Mouse (Mus musculus): ENCODE results near the gene Slc8b1.
"Not testable (repeated sequence)": the region's sequence is repeated elsewhere in the genome, so short reads cannot be mapped to it uniquely, and the experiment has no call there.

Slc8b1 gene

DNA sequence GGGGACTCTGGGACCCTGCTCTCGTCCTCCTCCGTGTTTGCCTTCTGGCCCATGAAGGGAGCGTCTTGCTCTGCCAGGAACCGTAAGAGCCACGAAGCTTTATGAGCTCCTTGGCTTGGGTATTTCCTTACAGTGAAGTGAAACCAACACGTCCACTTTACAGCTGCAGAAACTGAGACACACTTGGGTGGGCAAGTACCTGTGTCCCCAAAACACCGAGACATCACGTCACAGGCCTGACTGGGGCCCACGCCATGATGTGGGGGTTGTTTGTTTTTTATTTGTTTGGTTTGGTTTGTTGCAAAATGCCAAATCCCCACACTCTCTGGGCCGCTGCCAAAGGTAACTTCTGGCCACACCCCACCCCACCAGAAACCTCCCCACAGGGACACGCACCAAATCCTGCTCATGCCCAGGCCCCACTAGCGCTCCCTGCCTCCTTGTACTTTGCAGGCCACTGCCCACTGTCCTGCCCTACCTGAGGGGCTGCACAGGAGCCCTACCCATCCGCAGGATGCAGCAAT lies 15.2 kb upstream of the Slc8b1 start:
- DNase-seq (ENCODE audit: low spot score in 2 of 2), result no peak

DNA sequence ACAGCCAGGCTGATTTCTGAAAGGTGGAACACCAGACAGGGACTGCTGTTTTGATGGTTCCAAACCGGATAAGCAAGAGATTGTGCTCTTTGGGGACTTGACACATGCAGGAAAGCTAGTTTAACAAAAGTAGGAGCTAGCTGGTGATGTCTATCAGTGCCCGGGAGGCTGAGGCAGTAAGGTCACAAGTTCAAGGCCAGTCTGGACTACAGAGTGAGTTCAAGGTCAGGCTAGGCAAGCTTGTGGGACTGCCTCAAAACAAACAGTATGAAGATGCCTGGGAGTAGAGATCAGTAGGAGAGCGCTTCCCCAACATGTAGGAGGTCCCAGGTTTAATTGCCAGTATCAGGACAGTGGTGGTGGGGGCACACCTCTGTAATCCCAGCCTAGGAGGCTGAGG lies 13.9 kb upstream of the Slc8b1 start:
- DNase-seq (ENCODE audit: low spot score in 2 of 2), result no peak

DNA sequence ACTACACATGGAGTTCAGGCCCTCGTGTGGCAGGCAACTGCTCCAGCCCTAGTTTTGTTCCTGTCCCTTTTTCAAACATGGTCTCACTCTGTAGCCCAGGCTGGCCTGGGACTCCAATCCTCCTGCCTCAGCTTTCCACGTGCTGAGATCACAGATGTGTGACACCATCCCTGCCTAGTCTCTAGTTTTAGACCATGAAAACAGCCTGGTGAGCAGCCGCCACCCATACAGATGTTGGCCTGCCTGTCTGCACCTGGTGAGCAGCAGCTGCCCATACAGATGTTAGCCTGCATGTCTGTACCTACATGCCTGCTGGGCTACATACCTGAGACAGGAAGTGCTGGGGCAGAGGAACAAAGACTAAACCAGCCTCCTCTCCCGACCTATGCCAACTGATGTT lies 11.8 kb upstream of the Slc8b1 start:
- DNase-seq (ENCODE audit: low spot score in 2 of 2), result no peak

DNA sequence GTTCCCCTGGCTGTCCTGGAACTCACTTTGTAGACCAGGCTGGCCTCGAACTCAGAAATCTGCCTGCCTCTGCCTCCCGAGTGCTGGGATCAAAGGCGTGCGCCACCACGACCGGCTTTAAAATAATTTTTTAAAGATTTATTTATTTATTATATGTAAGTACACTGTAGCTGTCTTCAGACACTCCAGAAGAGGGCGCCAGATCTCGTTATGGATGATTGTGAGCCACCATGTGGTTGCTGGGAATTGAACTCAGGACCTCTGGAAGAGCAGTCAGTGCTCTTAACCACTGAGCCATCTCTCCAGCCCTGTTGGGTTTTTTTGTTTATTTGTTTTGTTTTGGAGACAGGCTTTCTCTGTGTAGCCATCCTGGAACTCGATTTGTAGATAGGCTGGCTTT lies 10.4 kb upstream of the Slc8b1 start:
- DNase-seq (ENCODE audit: low spot score in 2 of 2), result not testable (repeated sequence)

DNA sequence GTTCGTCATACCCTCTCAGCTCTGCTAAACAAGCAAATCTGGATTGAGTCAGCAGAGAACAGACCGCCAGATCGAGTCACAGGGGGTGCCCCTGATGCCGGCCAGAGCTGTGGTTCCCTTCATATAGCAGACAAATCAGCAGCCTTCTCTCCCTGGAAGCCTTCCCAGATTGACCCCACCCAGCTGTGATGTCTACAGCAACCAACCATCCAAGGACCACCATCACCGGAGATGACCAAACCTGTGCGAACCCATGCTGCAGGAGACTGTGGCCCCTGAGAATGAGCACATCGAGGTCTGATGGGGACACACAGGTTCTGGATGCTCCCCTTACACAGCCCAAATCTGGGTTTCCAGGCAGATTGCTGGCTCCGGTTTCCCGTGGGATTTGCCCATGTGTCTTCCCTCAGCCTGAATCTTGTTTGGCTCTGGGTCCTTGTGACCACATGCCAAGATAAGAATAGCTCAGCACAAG lies 8.8 kb upstream of the Slc8b1 start:
- DNase-seq (ENCODE audit: low spot score in 2 of 2), result peak in 1 of 2 experiments; percentile 15

DNA sequence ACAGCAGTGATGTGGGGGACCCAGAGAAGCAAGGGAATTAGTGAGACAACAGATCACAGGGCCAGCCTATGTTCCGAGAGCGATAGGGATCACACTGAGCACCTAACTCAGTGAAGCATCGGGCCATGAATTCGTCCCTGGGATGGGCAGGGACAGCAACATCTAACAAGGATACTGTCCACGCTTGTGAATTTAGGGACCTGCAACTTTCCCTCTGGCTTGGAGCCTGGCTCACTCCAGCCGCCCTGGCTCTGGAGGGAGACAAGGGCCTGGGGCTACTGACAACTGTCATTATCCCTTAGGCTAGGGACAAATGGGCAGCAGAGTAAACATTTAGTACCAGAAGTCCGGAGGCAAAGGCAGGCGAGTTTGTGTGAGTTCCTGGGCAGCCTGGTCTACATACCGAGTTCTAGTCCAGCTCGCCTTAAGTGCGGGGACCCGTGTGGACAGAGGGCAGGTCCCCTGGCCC lies 8.3 kb upstream of the Slc8b1 start:
- no peak for DNase-seq (ENCODE audit: low spot score in 2 of 2)

DNA sequence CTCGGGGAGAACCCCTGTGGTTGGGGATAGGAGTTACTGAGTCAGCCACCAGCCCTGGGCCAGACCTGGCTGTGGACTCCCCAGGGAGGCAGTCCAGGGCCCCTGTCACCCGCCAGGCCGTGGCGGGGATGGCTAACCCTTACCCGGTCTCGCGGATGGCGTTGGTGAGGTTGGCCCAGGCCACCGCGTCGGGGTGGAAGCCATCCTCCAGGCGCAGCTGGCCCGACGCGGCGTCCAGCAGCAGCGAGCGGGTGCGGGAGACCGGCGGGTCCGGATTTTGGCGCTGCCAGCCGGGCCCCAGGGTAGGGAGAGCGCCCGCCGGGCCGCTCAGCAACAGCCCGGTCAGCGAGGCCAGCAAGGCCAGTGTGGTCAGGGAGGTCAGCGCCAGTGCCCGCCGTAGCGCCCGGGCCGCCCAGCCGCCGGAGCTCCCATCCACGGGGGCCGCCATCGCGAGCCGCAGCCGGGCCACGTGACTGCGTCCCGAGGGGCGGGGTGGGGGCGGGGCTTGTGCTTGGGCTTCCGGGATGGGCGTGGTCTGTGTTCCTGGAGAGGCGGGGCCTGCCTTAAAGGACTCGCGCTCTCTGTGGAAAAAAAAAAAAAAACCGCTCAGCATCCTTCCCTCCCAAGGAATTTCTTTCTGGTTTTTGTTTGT lies 7.7 kb upstream of the Slc8b1 start, which contains the start of gene Plbd2:
TSS of gene Plbd2 (minus strand) at position 482 of the 652 bp plus-strand sequence.
- DNase-seq (ENCODE audit: low spot score in 2 of 2), result peak; percentile 40 to 59

DNA sequence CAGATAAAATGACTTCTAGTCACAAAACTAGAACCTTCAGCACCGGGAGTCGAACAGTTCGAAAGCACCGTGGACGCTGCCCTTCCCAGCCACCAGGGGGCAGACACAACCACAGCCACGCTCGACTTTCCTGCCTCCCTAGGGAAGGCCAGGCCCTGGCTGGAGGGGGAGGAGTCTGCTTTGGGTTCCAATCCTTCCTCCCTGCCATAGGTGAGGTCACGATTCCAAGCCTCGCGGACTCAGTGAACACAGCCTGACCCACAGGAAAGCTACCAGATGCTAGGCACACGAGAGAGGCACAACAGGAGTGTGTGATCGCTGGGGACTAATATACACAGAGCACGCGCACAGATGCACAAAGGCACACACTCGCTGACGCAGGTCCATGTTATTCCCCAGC lies 5.6 kb upstream of the Slc8b1 start:
- peak; percentile 60 to 65 for DNase-seq (ENCODE audit: low spot score in 2 of 2)

DNA sequence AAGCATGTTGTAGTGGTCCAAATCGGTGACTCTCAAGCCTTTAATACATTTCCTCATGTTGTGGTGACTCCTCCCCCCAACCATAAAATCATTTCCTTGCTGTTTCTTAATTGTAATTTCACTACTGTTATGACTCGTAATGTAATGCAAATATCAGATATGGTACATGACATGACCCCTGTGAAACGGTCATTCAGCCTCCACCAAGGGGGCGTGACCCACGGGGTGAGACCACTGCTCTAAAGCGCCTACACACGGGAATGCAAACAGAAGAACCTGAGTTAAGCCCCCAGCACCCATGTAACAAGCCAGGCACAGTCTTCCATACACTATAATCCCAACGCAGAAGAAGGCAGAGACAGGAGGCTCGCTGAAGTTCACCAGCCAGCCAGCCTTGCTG lies 5.2 kb upstream of the Slc8b1 start:
- no peak for DNase-seq (ENCODE audit: low spot score in 2 of 2)

DNA sequence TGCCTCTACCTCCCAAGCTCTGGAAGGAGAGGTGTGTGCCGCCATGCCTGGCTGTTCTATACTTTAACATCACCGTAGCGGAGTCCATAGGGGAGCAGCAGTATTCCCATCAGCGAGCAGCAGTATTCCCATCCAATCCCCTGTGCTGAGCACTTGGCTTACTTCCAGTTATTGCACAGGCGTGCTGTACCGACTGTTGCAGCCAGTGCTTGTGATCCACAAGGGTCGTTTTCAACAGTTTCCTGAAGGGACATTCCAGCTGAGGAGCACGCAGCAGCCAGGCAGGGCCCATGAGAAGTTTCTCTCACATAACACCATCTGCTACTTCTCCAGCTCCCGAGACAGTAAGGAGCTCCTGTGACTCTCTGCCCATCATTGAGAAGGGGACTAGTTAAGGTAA lies 4.5 kb upstream of the Slc8b1 start:
- DNase-seq (ENCODE audit: low spot score in 2 of 2), result no peak

DNA sequence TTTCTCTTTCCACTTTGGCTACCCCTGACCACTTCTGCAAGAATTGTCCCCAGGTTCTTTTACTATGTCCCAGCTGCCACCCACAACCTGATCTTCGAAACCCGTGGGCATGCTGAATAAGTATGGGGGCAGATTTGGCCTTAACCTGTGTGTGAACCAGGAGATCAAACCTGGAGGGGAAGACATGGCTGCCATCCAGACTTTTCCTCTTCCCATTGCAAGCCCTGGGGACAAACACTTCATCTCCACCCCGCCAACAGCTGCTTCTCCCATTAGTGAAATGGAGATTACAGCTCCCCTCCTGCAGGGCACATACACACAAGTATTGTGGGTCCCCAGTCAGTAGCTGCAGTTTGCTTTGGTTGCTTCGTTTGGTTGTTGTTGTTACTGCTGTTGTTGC lies 3.7 kb upstream of the Slc8b1 start:
- no peak for DNase-seq (ENCODE audit: low spot score in 2 of 2)

DNA sequence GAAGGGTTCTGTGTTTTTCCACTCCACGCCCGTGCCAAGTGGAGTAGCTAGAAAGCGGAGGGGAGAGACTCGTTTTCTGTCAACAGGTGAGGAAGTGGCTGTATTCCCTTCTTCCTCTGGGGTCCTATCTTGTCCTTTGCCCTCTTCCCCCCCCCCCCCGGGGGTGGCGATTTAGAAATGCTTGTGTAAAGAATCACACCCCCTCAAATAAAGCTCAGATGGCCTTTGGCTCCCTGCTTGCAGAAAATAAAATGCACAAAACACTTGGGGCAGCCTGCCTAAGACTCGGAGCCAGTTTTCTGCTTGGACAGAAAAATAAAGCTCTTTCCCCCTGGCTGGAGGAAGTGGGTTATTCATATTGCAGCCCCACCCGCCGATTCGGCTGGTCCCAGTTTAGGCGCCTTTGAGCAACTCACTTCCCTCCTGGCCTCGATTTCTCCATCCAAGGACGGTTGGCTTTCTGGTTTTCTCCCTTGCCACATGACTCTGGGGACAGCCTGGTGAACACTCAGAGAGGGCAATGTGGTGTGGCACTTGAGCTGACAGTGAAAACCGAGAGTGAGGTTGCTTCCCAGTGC lies 764 bp downstream of the Slc8b1 start:
- no peak for DNase-seq (ENCODE audit: low spot score in 2 of 2)

DNA sequence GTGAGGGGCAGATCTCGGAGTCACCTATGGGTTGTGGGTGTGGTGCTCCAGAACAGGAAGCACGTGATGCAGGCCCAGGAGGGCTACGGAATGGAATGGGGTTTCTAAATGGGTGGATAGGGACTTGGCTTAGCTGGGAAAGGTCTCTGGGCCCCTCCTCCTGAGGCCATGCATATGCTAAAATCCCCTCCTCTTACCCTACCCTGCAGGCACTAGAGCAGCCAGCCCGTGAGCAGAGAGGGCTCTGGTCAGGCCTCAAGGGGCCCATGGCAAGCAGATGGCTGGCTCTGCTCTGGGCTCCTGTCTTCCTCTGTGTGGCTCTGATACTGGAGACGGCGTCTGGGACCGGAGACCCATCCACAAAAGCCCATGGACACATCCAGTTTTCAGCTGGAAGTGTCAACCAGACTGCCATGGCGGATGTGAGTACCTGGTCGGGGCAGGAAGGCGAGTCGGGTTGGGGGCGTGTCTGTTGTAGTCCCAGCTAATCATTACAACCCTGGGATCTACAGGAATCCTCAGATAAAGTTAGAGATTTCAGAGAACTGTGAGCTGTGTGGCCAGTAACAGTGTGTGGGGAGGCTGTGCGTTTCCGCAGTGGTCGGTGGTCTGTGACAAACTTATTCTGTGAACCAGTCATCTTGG lies 2.1 kb downstream of the Slc8b1 start:
- no peak for DNase-seq (ENCODE audit: low spot score in 2 of 2)

DNA sequence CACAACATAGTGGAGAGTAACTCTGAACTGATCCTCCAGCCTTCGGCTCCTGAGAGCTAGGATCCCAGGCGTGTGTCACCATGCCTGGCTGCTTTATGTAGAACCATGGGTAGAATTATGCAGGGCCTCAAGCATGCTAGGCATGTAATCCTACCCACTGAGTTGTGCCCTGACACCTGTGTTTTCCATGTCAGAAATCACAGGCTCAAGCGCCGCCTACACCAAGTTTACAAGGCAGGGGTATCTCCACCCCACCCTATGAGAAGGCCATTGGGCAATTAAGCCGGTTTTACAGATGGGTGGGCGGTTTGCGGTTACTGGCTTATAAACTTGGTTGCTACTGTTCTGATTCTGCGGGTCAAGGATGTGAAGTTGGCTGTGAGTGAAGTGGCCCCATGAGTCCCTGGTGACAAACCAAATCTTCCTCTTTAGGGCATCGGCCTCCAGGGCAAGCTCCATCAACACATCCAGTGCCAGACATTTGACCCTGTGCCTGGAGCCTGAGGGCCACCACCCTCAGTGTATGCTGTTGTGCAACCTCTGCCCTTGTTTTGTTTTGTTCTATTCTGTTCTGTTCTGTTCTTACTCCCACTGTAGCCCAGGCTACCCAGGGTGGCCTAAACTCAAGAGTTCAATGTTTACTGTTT lies 3.2 kb downstream of the Slc8b1 start:
- no peak for DNase-seq (ENCODE audit: low spot score in 2 of 2)

DNA sequence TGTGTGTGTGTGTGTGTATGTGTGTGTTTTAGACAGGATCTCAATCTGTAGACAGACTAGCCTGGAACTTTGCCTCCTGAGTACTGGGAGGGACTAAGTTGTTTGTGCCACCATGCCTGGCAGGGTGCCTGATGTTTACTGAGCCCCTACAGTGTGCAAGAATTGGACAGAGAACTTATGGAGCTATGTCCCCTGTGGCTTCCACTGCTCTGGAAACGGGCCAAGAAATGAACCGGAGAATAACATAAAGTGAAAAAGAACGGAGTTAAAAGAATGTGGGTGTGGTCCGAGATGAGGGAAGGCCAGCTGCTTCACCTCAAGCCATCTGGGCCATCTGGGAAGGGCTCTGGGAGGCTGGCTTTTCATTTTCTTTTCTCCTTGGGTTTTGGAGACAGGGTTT lies 3.8 kb downstream of the Slc8b1 start:
- no peak for DNase-seq (ENCODE audit: low spot score in 2 of 2)

DNA sequence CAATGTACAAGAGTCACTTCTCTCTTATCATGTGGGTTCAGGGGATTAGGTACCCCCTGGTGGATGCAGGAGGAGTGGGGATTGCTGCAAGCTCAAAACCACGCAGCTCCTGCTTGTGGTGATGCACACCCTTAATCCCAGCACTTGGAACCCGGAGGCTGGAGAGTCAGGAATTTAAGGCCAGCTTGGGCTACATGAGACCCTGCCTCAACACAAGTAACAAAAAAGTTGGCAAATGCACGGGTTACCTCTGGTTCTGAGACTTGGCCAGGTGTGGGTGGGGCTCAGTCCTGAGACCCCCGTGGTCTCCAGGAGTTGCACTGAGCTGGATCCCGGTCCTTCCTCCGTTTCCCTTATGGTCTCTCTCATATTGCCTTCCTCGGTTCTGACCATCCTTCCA lies 4.5 kb downstream of the Slc8b1 start:
- DNase-seq (ENCODE audit: low spot score in 2 of 2), result no peak

DNA sequence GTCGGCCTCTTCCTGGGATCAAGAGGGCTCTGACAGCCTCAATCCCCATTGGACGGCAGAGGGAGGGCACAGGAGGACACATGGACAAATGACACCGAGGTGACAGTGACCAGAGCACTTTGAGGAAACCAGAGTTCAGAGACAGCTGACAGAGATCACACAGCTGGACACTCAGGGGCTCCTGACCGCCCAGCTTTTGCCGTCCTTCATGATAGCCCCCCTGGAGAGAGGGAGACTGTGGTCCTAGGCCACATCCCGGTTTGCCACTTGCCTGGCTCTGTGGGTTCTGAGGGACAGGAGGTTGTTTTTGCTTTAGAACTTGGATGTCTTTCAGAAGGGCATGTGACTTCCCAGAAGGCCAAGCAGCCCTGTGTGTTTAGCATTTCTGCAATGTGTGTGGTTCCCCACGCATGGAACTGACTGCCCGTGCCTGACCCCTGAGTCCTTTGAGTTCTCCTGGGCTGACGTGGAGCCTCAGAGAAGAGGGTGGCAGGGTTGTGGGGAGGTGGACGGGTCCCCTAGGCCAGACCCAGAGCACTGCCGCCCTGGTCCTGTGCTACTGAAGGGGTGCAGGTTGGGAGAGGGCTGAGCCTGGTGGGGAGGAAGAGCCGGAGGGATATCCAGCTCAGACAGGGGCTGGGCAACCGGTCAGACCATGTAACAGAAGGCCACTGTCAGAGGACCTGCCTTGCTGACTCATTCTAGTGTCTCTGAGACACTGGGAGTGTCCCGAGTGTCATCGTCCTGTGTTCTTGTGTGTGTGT lies 5.4 kb downstream of the Slc8b1 start:
- DNase-seq (ENCODE audit: low spot score in 2 of 2), result no peak

DNA sequence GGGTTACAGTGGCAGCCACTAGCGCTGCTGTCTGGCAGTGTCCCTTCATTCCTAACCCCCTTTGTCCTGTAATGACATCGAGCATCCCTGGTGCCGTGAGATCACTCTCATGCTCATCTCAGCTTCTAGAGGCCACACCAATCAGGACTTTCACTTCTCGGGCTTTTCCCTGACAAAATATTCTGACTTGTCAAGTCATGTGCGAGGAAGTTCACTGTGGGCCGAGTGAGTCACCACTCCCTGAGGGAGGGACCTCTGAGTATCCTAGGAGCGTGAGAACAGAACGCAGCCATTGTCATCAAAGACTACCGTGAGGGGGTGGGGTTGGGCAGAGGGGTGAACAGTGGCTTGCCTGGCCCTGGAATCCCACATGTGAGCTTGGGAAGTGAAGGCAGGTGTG lies 6.6 kb downstream of the Slc8b1 start:
- no peak for DNase-seq (ENCODE audit: low spot score in 2 of 2)

DNA sequence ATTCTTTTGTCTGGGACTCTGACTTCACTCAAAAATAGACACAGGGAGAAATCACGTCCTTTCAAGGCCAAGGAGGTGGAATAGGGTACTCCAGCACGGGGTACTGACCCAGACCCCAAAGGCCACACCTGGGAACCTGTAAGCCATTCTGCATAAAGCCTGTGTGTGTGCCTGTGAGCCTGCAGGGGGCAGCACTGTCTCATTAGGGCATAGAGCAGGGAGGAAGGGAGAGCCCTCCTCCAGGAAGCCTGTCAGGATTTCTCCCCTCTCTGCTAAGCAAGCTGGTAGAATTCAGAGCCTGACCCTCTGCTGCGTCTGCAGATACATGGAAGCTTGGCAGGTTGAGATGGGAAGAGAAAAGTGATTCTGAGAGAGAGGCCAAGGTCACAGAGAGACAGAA lies 11.7 kb downstream of the Slc8b1 start:
- no peak for DNase-seq (ENCODE audit: low spot score in 2 of 2)

DNA sequence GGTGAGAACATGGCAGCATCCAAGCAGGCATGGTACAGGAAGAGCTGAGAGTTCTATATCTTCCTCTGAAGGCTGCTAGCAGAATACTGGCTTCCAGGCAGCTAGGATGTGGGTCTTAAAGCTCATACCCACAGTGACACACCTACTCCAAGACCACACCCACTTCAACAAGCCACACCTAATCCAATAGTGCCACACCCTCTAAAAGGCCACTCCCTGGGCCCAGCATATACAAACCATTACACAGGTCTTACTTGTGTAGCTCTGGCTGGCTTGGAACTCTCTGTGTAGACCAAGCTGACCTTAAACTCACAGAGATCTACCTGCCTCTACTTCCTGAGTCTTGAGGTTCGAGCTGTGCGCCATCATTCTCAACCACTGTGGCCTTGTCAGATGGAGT lies 13.8 kb downstream of the Slc8b1 start:
- DNase-seq (ENCODE audit: low spot score in 2 of 2), result no peak

DNA sequence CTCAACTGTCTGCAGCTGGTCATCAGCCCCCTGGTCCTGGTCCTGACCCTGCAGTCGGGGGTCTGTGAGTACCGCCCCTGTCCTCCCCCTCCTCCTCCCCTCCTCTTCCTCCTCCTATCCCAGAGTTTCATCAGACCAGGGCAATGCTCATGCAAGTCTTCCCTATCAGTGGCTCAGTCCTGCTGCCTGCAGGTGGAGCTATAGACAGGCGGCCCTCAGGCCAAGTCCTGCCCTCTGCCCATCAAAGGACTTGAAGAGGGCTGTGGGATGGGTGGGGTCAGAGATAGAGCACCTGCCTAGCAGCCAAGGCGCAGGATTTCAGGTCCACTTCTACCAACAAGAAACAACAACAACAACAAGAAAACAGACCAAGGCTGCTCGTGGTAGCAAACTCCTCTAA lies 14.8 kb downstream of the Slc8b1 start:
- DNase-seq (ENCODE audit: low spot score in 2 of 2), result no peak

DNA sequence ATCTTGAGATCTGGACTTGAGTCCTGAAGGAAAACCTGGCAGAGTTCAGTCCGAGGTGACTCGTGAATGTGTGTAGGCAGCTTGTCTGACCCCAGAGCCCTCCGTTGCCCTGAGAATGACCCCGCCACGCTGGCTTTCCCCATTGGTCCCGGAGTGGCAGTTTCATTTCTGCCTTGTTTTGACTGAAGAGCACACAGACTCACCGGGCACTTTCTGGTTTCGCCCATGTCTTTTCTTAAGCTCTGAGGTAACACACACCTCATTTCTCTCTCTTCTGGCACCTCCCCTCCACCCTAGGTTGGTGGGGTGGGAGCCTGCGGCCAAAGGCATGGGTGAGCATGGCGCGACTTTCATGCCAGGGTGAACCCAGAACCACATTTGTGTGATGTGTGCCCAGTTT lies 15.3 kb downstream of the Slc8b1 start:
- DNase-seq (ENCODE audit: low spot score in 2 of 2), result no peak
